Mouse (Mus musculus) monocyte, adult 59 days (primary cell): ENCODE data around the gene Abi3bp. TPM values are rescaled to one million over a fixed set of nuclear protein-coding genes. Genes with fewer than 3 reads are reported as not detected.

Source experiments
- total RNA-seq, 2 experiments: library from RNA; stranded (reverse); gene quantifications; one replicate each; pipeline ENCODE4 v1.2.4; 2023

Gene Abi3bp
- total RNA-seq: under 1 TPM; 0.37 to 0.43 TPM

GRCm38 (mm10) chr16:56477677-56478574, at the start of gene Abi3bp:
Gene Abi3bp (plus strand): TSS chr16:56477878.

GRCm38 (mm10) chr16:56717224-56718200, 239.8 kb downstream of the Abi3bp start, which contains the start of gene Tfg:
Gene Tfg (minus strand): TSS chr16:56717450.

Other genes with a start within 250 kb of the Abi3bp start
- gene Tfg, start 239.6 kb downstream of the Abi3bp start, total RNA-seq: 10 to 100 TPM; 45.8 to 46.5 TPM